Mouse (Mus musculus) forebrain, postnatal 0 days (tissue): Measurements from ENCODE around the gene Pmp22. TPM values are rescaled to one million over a fixed set of nuclear protein-coding genes. Genes with fewer than 3 reads are reported as not detected.

Experiments used
- ATAC-seq: fragments of 200-750 bp; cut with Nextera tagmentation; 2 replicates; pipeline ENCODE4 v1.8.0; 2017; ENCODE audit warnings: mild to moderate bottlenecking, moderate library complexity
- DNase-seq: peaks from one replicate; pipeline ENCODE4 v3.0.0-alpha.2; 2015
- H3K27ac ChIP-seq: fragments of 300-500 bp; sonication (generic); 2 replicates; pipeline ENCODE4 v1.5.1; 2014; ENCODE audit warnings: low read depth, mild to moderate bottlenecking, antibody characterized with exemption, low read length, moderate library complexity, mixed read lengths
- H3K27me3 ChIP-seq: fragments of 300-500 bp; sonication (generic); 2 replicates; pipeline ENCODE4 v1.6.1; 2014; ENCODE audit warnings: mild to moderate bottlenecking, low read length, mixed read lengths; ENCODE audit not compliant: insufficient read depth
- H3K36me3 ChIP-seq: fragments of 300-500 bp; sonication (generic); 2 replicates; pipeline ENCODE4 v1.6.1; 2014; ENCODE audit warnings: mild to moderate bottlenecking, moderate library complexity; ENCODE audit not compliant: insufficient read depth
- H3K4me1 ChIP-seq: fragments of 300-500 bp; sonication (generic); 2 replicates; pipeline ENCODE4 v1.6.1; 2014; ENCODE audit warnings: antibody characterized with exemption; ENCODE audit not compliant: insufficient read depth
- H3K4me2 ChIP-seq: fragments of 300-500 bp; sonication (generic); 2 replicates; pipeline ENCODE4 v1.6.1; 2014; ENCODE audit warnings: low read depth, mild to moderate bottlenecking, moderate library complexity
- H3K4me3 ChIP-seq: fragments of 300-500 bp; sonication (generic); 2 replicates; pipeline ENCODE4 v1.5.1; 2014; ENCODE audit warnings: low read depth, low read length, mixed read lengths
- H3K9ac ChIP-seq: fragments of 300-500 bp; sonication (generic); 2 replicates; pipeline ENCODE4 v1.6.1; 2014; ENCODE audit warnings: mild to moderate bottlenecking
- H3K9me3 ChIP-seq: fragments of 300-500 bp; sonication (generic); 2 replicates; pipeline ENCODE4 v1.6.1; 2016; ENCODE audit warnings: low read length
- CTCF ChIP-seq: sonication (generic); IDR thresholded peaks from 2 replicates; pipeline ENCODE4 v1.5.1; 2016; ENCODE audit warnings: antibody characterized with exemption, control low read depth, low read depth
- WGBS: fragments of 180-500 bp; shearing (Covaris S2); extraction: QIAGEN DNeasy Blood & Tissue Kit; methylation state at CpG from one replicate; pipeline ENCODE4 v1.1.7; 2014; 5-methylcytosine and 5-hydroxymethylcytosine counted together
- polyA plus RNA-seq: library from polyadenylated mRNA; unstranded; fragments of >200 nt; fragmentation: Nextera tagmentation; extraction: Ambion mirVana; gene quantifications from 2 replicates; pipeline ENCODE4 v1.2.1, GENCODE M21; 2015
- total RNA-seq: library from RNA; depleted of rRNA; stranded (reverse); fragments of >200 nt; gene quantifications from 2 replicates; pipeline ENCODE4 v1.2.3, GENCODE M21; 2014

The Pmp22 gene
- total and polyA plus RNA-seq, 2 experiments from 2014 or later, result 31.7 to 33.5 TPM

DNA sequence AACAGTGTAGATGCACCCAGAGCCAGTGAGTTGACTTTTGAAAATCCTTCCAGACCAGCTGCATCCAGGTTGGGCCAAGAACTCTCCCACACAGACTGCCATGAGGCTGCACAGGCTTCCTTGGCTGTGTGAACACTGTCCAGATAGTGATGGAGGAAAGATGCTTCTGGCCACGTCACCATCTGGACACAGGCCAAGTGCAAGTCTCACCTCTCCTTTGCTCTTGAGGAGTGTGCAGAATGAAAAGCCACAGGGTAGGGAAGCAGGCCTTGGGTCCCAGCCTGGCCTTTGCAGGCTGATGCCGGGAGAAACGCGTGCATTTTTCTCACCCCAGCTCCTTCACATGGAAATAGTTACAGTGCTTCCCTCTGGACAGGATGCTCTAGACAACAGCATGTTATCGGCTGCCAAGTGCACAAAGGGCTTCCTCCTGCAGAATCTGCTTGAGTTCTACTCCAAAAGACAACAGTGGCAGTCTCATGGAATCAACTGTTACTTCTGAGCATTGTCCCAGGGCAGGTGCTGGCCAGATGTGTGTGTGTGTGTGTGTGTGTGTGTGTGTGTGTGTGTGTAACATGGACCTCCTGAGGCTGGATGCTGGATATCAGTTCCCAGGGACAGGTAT is 2.8 kb upstream of the Pmp22 start:
- H3K4me3 ChIP-seq, result no peak overlapping the region
- no peak for DNase-seq
- peaks cover 3% of the 10 kb centered on the region; the same call in 1 of the 2 replicates for H3K4me1 ChIP-seq
- H3K9me3 ChIP-seq, result no peaks in the 10 kb centered on the region
- no peak overlapping the region for H3K4me2 ChIP-seq
- peaks cover 15% of the 10 kb centered on the region for H3K27me3 ChIP-seq
- WGBS, result 59% methylated on average over 5 of the region's 5 CpGs
- no peak for TF ChIP-seq CTCF
- no peak overlapping the region for H3K27ac ChIP-seq
- H3K36me3 ChIP-seq, result no peaks in the 10 kb centered on the region
- H3K9ac ChIP-seq, result no peak overlapping the region
- no peak for ATAC-seq

GRCm38 (mm10) chr11:63126976-63127375 is 1.8 kb upstream of the Pmp22 start:
- H3K27me3 ChIP-seq, result peaks cover 22% of the 10 kb centered on the region
- 85% methylated on average over 8 of the region's 8 CpGs for WGBS
- no peaks in the 10 kb centered on the region for H3K36me3 ChIP-seq
- no peak overlapping the region for H3K9ac ChIP-seq
- ATAC-seq (no peak), DNase-seq (no peak)
- H3K4me1 ChIP-seq, result peaks cover 3% of the 10 kb centered on the region; the same call in 1 of the 2 replicates
- no peak overlapping the region for H3K4me2 ChIP-seq
- H3K4me3 ChIP-seq, result no peak overlapping the region
- no peaks in the 10 kb centered on the region for H3K9me3 ChIP-seq
- H3K27ac ChIP-seq, result no peak overlapping the region
- TF ChIP-seq CTCF, result no peak

- no peak overlapping the region for H3K4me3 ChIP-seq
- TF ChIP-seq CTCF, result no peak
- peaks cover 3% of the 10 kb centered on the region; the same call in 1 of the 2 replicates for H3K4me1 ChIP-seq
- H3K4me2 ChIP-seq, result no peak overlapping the region
- WGBS, result 91% methylated on average over 4 of the region's 4 CpGs
- H3K27me3 ChIP-seq, result peaks cover 22% of the 10 kb centered on the region
- H3K9me3 ChIP-seq, result no peaks in the 10 kb centered on the region
- ATAC-seq (no peak), DNase-seq (no peak)
- no peaks in the 10 kb centered on the region for H3K36me3 ChIP-seq
- H3K9ac ChIP-seq, result no peak overlapping the region
- no peak overlapping the region for H3K27ac ChIP-seq
Observed at GRCm38 (mm10) chr11:63127513-63127912, 1.3 kb upstream of the Pmp22 start.

DNA sequence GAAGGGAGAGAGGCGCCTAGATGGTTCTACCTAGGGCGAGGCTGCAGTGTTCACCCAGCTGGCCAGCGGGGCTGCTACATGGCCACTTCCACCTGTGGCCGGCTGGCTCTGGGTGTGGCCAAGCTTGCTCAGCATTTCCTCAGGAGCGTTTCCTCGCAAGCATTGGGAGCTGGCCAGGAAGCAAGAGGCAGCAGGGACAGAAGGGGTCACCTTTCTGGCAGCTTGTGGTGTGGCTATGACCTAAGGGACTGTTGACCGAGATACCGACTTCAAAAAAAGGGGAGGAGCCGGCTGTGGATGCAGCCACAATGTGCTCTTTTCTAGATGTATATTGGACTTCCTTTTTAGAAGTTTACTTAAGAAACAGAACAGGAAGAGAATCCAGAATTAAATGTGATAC is 593 bp downstream of the Pmp22 start:
- no peaks in the 10 kb centered on the region for H3K9me3 ChIP-seq
- no peak overlapping the region for H3K9ac ChIP-seq
- WGBS, result 60% methylated on average over 9 of the region's 9 CpGs
- peaks cover 3% of the 10 kb centered on the region; the same call in 1 of the 2 replicates for H3K4me1 ChIP-seq
- no peaks in the 10 kb centered on the region for H3K36me3 ChIP-seq
- H3K4me3 ChIP-seq, result no peak overlapping the region
- TF ChIP-seq CTCF, result no peak
- peaks cover 28% of the 10 kb centered on the region for H3K27me3 ChIP-seq
- no peak overlapping the region for H3K27ac ChIP-seq
- H3K4me2 ChIP-seq, result no peak overlapping the region
- no peak for ATAC-seq
- no peak for DNase-seq

DNA sequence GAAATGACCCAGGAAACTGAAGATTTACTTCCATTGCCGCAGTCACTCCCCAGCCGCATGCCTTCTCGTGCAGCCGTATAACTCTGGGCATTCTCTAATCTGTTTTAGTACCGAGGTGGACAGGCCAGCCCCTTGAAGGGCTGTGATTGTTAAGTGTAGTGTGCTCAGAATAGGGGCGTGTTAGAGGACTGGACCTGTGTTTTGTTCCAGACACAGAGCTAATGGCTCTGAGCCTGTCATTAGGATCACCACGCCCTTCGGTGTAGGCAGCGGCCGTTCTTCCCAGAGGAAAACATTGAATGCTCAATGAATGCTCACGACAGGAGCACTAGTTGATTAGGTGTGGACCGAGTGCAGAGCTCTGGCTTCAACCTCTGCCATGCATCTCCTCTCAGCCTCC is 1.1 kb downstream of the Pmp22 start:
- Histone ChIP-seq H3K27ac (no peak overlapping the region), H3K9me3 (no peaks in the 10 kb centered on the region), H3K4me1 (peaks cover 3% of the 10 kb centered on the region; the same call in 1 of the 2 replicates), H3K27me3 (peaks cover 28% of the 10 kb centered on the region), H3K36me3 (no peaks in the 10 kb centered on the region), H3K9ac (no peak overlapping the region), H3K4me3 (no peak overlapping the region), H3K4me2 (no peak overlapping the region)
- 36% methylated on average over 12 of the region's 12 CpGs for WGBS
- no peak for TF ChIP-seq CTCF
- DNase-seq (no peak), ATAC-seq (no peak)

DNA sequence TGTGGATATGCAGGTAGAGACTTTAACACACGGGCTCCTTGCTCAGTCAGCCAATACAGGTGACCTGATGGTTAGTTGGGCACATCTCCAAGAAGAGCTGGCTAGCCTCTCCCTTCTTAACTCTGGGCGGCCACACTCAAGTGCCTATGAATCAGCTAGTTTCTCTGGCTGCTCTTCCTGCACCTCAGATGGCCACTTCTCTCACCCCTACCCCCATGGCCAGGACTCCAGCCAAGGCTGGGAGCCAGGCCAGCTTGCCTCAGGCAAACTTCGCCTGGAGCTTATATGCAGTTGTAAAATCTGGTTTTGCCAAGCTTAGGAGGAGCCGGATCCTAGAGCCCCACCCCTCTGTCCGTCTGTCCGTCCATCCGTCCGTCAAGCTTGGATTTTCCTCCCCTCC is 1.7 kb downstream of the Pmp22 start:
- H3K4me3 ChIP-seq, result no peak overlapping the region
- no peak overlapping the region for H3K27ac ChIP-seq
- no peak for ATAC-seq
- DNase-seq, result peak; percentile 45
- peaks cover 3% of the 10 kb centered on the region; the same call in 1 of the 2 replicates for H3K4me1 ChIP-seq
- H3K27me3 ChIP-seq, result peaks cover 28% of the 10 kb centered on the region
- 32% methylated on average over 8 of the region's 8 CpGs for WGBS
- TF ChIP-seq CTCF, result no peak
- no peaks in the 10 kb centered on the region for H3K36me3 ChIP-seq
- no peak overlapping the region for H3K9ac ChIP-seq
- H3K9me3 ChIP-seq, result no peaks in the 10 kb centered on the region
- H3K4me2 ChIP-seq, result peak overlapping the region; percentile 99

DNA sequence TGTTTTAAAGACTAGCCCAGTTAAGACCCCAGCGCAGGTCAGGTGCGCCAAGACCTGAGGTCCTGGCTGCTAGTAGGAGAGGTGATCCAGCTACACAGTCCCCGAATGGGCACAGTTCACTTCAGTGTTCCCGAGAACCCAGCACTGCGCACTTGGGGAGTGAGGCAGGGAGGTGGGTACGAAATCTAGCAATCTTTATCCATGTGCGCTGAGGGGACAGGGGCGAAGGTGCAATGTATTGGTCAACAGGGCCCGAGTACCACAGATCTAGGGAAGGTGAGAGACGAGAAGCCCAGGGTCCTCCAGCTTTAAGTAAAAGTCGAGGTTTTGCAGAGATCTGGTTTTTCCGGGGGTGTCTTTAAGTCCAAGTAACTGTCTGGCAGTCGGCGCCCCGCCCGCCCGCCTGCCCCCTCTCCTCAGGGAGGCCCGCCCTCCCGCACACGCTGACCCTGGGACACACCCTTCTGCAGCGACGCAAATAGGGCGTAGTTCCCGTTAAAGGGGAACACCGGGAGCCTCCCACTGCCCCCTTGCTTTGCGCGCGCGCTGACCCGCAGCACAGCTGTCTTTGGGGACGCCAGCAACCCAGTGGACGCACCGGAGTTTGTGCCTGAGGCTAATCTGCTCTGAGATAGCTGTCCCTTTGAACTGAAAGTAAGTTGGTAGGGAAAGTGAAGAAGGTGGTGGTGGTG is 2.4 kb downstream of the Pmp22 start:
- Histone ChIP-seq H3K4me3 (peak overlapping the region; percentile 25), H3K4me2 (peak overlapping the region; percentile 99), H3K27ac (no peak overlapping the region), H3K9me3 (no peaks in the 10 kb centered on the region), H3K36me3 (no peaks in the 10 kb centered on the region), H3K27me3 (peaks cover 28% of the 10 kb centered on the region), H3K9ac (no peak overlapping the region), H3K4me1 (peaks cover 3% of the 10 kb centered on the region; the same call in 1 of the 2 replicates)
- no peak for ATAC-seq
- no peak for DNase-seq
- TF ChIP-seq CTCF, result no peak
- WGBS, result 5% methylated on average over 33 of the region's 33 CpGs
